Mouse (Mus musculus) MEL (cell line): ENCODE results near the gene Dnmt3l. TPM values are rescaled to one million over a fixed set of nuclear protein-coding genes. Genes with fewer than 3 reads are reported as not detected.

Experiments
- DNase-seq: peaks from one replicate; pipeline ENCODE4 v3.0.0; 2011; ENCODE audit warnings: low read depth, low spot score
- H3K27ac ChIP-seq: 2 replicates; pipeline ENCODE4 v1.5.1; 2012; ENCODE audit warnings: low read depth, mild to moderate bottlenecking, control low read depth, low read length, moderate library complexity; ENCODE audit not compliant: control insufficient read depth
- H3K27me3 ChIP-seq, 2 experiments: fragments of 150-350 bp in 1 of 2; sonication (generic) in 1 of 2; 2 replicates each; pipeline ENCODE4 v1.6.1; 2012; ENCODE audit warnings: low read length in 2 of 2, mild to moderate bottlenecking in 2 of 2, improper control_type of control experiment in 1 of 2, moderate library complexity in 1 of 2; ENCODE audit not compliant: insufficient read depth in 2 of 2, control insufficient read depth in 1 of 2
- H3K36me3 ChIP-seq, 2 experiments: 2 replicates each; pipeline ENCODE4 v1.6.1; 2012 to 2014; ENCODE audit warnings: low read length in 2 of 2, improper control_type of control experiment in 1 of 2, inconsistent platforms in 1 of 2, mild to moderate bottlenecking in 1 of 2; ENCODE audit not compliant: insufficient read depth in 2 of 2, control insufficient read depth in 1 of 2
- H3K4me1 ChIP-seq, 2 experiments: fragments of 150-350 bp in 1 of 2; sonication (generic) in 1 of 2; 2 replicates each; pipeline ENCODE4 v1.6.1; 2012; ENCODE audit warnings: low read length in 2 of 2, improper control_type of control experiment in 1 of 2, mild to moderate bottlenecking in 1 of 2; ENCODE audit not compliant: insufficient read depth in 2 of 2, control insufficient read depth in 1 of 2
- H3K4me3 ChIP-seq, 2 experiments: fragments of 150-350 bp in 1 of 2; sonication (generic) in 1 of 2; 2 replicates each; pipeline ENCODE4 v1.5.1; 2012; ENCODE audit warnings: low read depth in 2 of 2, low read length in 2 of 2, mild to moderate bottlenecking in 2 of 2, moderate library complexity in 2 of 2, control low read depth in 1 of 2, improper control_type of control experiment in 1 of 2; ENCODE audit not compliant: control insufficient read depth in 1 of 2, insufficient read depth in 1 of 2
- H3K79me2 ChIP-seq: 2 replicates; pipeline ENCODE4 v1.6.1; 2012; ENCODE audit warnings: mild to moderate bottlenecking, low read length, moderate library complexity; ENCODE audit not compliant: control insufficient read depth, poor library complexity, insufficient read depth
- H3K9ac ChIP-seq: 2 replicates; pipeline ENCODE4 v1.6.1; 2012; ENCODE audit warnings: low read depth, mild to moderate bottlenecking, control low read depth, low read length, moderate library complexity; ENCODE audit not compliant: control insufficient read depth, poor library complexity, severe bottlenecking
- H3K9me3 ChIP-seq: fragments of 150-350 bp; sonication (generic); replicated peaks from 2 replicates; pipeline ENCODE4 v1.6.1; 2012; ENCODE audit warnings: mild to moderate bottlenecking, low read length, improper control_type of control experiment, moderate library complexity; ENCODE audit not compliant: insufficient read depth
- CHD1 ChIP-seq: IDR thresholded peaks from 2 replicates; pipeline ENCODE4 v1.6.1; 2012; ENCODE audit warnings: low read depth, mild to moderate bottlenecking, inconsistent platforms, low read length, improper control_type of control experiment
- CHD2 ChIP-seq: IDR thresholded peaks from 2 replicates; pipeline ENCODE4 v1.6.1; 2011; ENCODE audit warnings: low read length, improper control_type of control experiment
- E2F4 ChIP-seq: IDR thresholded peaks from 2 replicates; pipeline ENCODE4 v1.6.1; 2011; ENCODE audit warnings: low read depth, low read length, improper control_type of control experiment, borderline replicate concordance
- ELF1 ChIP-seq: IDR thresholded peaks from 2 replicates; pipeline ENCODE4 v1.6.1; 2014; ENCODE audit warnings: low read depth, mild to moderate bottlenecking, inconsistent platforms, low read length, improper control_type of control experiment, moderate library complexity
- ETS1 ChIP-seq: IDR thresholded peaks from 2 replicates; pipeline ENCODE4 v1.6.1; 2012; ENCODE audit warnings: low read depth, mild to moderate bottlenecking, inconsistent platforms, low read length, improper control_type of control experiment, moderate library complexity
- JUND ChIP-seq: IDR thresholded peaks from 2 replicates; pipeline ENCODE4 v1.6.1; 2011; ENCODE audit warnings: low read depth, mild to moderate bottlenecking, improper control_type of control experiment, low read length
- MAFK ChIP-seq: IDR thresholded peaks from 2 replicates; pipeline ENCODE4 v1.6.1; 2011; ENCODE audit warnings: low read depth, mild to moderate bottlenecking, low read length, improper control_type of control experiment, borderline replicate concordance
- MAX ChIP-seq: IDR thresholded peaks from 2 replicates; pipeline ENCODE4 v1.6.1; 2011; ENCODE audit warnings: low read length, improper control_type of control experiment
- MAZ ChIP-seq: IDR thresholded peaks from 2 replicates; pipeline ENCODE4 v1.6.1; 2012; ENCODE audit warnings: low read depth, mild to moderate bottlenecking, inconsistent platforms, low read length, improper control_type of control experiment
- MEF2A ChIP-seq: IDR thresholded peaks from 2 replicates; pipeline ENCODE4 v1.6.1; 2014; ENCODE audit warnings: low read depth, mild to moderate bottlenecking, inconsistent platforms, low read length, improper control_type of control experiment; ENCODE audit not compliant: poor library complexity, insufficient replicate concordance, severe bottlenecking; ENCODE audit errors: extremely low read depth
- MYB ChIP-seq: IDR thresholded peaks from 2 replicates; pipeline ENCODE4 v1.6.1; 2011; ENCODE audit warnings: mild to moderate bottlenecking, low read depth, low read length, improper control_type of control experiment
- MYC ChIP-seq: IDR thresholded peaks from 2 replicates; pipeline ENCODE4 v1.6.1; 2011; ENCODE audit warnings: low read depth, mild to moderate bottlenecking, low read length, improper control_type of control experiment, moderate library complexity
- NELFE ChIP-seq: IDR thresholded peaks from 2 replicates; pipeline ENCODE4 v1.6.1; 2011; ENCODE audit warnings: low read depth, low read length, improper control_type of control experiment
- NRF1 ChIP-seq: IDR thresholded peaks from 2 replicates; pipeline ENCODE4 v1.6.1; 2014; ENCODE audit warnings: low read depth, mild to moderate bottlenecking, inconsistent platforms, low read length, improper control_type of control experiment, moderate library complexity; ENCODE audit not compliant: poor library complexity, insufficient read depth, severe bottlenecking
- POLR2A ChIP-seq, 2 experiments: IDR thresholded peaks; 2 replicates each; pipeline ENCODE4 v1.6.1; 2011 to 2012; ENCODE audit warnings: low read length in 2 of 2, mild to moderate bottlenecking in 2 of 2, control low read depth in 1 of 2, improper control_type of control experiment in 1 of 2, low read depth in 1 of 2, moderate library complexity in 1 of 2; ENCODE audit not compliant: control insufficient read depth in 1 of 2, insufficient read depth in 1 of 2, poor library complexity in 1 of 2
- POLR2AphosphoS2 ChIP-seq: IDR thresholded peaks from 2 replicates; pipeline ENCODE4 v1.6.1; 2011; ENCODE audit warnings: low read length, improper control_type of control experiment
- RAD21 ChIP-seq: IDR thresholded peaks from 2 replicates; pipeline ENCODE4 v1.6.1; 2011; ENCODE audit warnings: mild to moderate bottlenecking, low read depth, low read length, improper control_type of control experiment
- RCOR1 ChIP-seq: IDR thresholded peaks from 2 replicates; pipeline ENCODE4 v1.6.1; 2012; ENCODE audit warnings: low read depth, mild to moderate bottlenecking, inconsistent platforms, low read length, improper control_type of control experiment
- SIN3A ChIP-seq: IDR thresholded peaks from 2 replicates; pipeline ENCODE4 v1.6.1; 2012; ENCODE audit warnings: low read length, improper control_type of control experiment, inconsistent platforms
- SMC3 ChIP-seq: IDR thresholded peaks from 2 replicates; pipeline ENCODE4 v1.6.1; 2011; ENCODE audit warnings: low read depth, low read length, improper control_type of control experiment
- TBP ChIP-seq: IDR thresholded peaks from 2 replicates; pipeline ENCODE4 v1.8.0; 2011; ENCODE audit warnings: low read depth, low read length, improper control_type of control experiment
- TCF12 ChIP-seq: IDR thresholded peaks from 2 replicates; pipeline ENCODE4 v1.6.1; 2014; ENCODE audit warnings: low read depth, mild to moderate bottlenecking, inconsistent platforms, low read length, improper control_type of control experiment, moderate library complexity
- UBTF ChIP-seq: IDR thresholded peaks from 2 replicates; pipeline ENCODE4 v1.6.1; 2012; ENCODE audit warnings: low read depth, mild to moderate bottlenecking, inconsistent platforms, low read length, improper control_type of control experiment, moderate library complexity, borderline replicate concordance; ENCODE audit not compliant: insufficient read depth
- USF2 ChIP-seq, 2 experiments: IDR thresholded peaks; 2 replicates each; pipeline ENCODE4 v1.6.1; 2011 to 2012; ENCODE audit warnings: improper control_type of control experiment in 2 of 2, low read length in 2 of 2, borderline replicate concordance in 1 of 2, inconsistent platforms in 1 of 2, low read depth in 1 of 2, mild to moderate bottlenecking in 1 of 2; ENCODE audit not compliant: insufficient read depth in 1 of 2
- ZC3H11A ChIP-seq: IDR thresholded peaks from 2 replicates; pipeline ENCODE4 v1.6.1; 2012; ENCODE audit warnings: low read depth, mild to moderate bottlenecking, inconsistent platforms, low read length, improper control_type of control experiment
- ZKSCAN1 ChIP-seq: IDR thresholded peaks from 2 replicates; pipeline ENCODE4 v1.6.1; 2012; ENCODE audit warnings: low read depth, mild to moderate bottlenecking, inconsistent platforms, low read length, improper control_type of control experiment, moderate library complexity
- ZMIZ1 ChIP-seq: IDR thresholded peaks from 2 replicates; pipeline ENCODE4 v1.6.1; 2012; ENCODE audit warnings: low read depth, mild to moderate bottlenecking, inconsistent platforms, low read length, improper control_type of control experiment, moderate library complexity
- polyA plus RNA-seq, 2 experiments: library from polyadenylated mRNA; stranded (reverse) in 1 of 2; unstranded in 1 of 2; fragments of >175 nt in 1 of 2; fragments of >200 nt in 1 of 2; gene quantifications; 2 replicates each; pipeline versions ENCODE4 v1.2.1 to v1.2.4; 2012; ENCODE audit warnings: low replicate concordance in 2 of 2, low read depth in 1 of 2; ENCODE audit not compliant: insufficient read length in 2 of 2, insufficient read depth in 1 of 2, missing spikeins in 1 of 2
- total RNA-seq: library from RNA; depleted of rRNA; stranded (reverse); fragments of 300-350 nt; gene quantifications from 2 replicates; pipeline ENCODE4 v1.2.3, GENCODE M21; 2012

Gene Dnmt3l
- total and polyA plus RNA-seq, 3 experiments, result not detected

DNA sequence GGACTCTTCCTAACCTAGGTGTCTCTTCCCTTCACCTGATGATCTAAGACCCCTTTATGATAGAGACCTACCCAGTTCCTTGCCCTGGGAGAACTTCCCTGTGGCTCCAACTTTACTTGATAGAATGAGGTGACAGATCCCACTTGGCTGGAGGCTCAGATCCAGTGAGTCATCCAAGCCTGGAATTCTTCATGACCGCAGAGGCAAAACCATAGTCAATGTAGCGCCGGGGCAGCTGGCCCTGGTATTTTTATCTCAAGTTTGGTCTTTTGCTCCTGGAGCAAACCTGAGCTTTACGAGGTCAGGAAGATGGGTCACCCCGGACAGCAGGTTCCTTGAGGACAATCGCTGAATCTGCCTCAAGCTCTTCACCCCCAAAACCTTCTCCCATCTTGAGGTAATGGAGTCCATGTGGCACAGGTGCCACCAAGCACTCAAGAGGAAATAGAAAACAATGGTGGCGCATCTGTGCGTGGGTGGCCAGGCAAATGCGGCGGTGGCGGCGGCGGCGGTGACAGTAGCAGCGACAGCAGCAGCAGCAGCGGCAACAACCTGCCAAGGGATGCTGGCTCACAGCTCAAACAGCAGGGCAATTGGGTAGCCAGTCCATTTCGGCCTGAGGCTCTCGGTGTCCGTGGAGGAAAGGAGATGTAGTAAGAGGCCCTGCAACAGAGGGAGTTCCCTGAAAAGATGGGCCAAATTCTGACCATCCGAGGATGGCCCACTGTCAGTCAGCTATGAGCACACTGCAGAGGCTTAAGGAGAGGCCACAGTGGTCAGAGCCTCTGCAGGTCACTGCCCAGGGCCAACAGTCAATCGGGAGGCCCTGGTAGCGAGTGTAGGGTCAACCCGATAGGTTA is 50.3 kb downstream of the Dnmt3l start:
- no peaks in the 10 kb centered on the region for H3K9me3 ChIP-seq
- DNase-seq, result no peak
- H3K4me1 ChIP-seq, result no peaks in the 10 kb centered on the region

DNA sequence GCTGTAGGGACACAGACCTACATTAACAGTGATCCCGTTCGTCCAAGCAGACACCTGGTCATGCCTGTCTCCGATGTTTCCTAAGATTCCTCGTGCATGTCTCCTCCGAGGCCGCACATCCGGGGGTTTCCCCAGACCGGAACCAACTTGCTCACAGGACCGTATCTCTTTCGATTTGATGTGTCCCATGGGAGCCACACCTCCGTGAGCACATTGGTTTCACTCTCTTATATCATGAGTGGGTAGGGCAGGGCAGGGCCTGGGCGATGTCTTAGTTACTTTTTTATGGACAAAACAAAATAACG is 50.9 kb downstream of the Dnmt3l start:
- H3K27ac ChIP-seq, result no peak overlapping the region

More for the DNA sequence above, 50.3 kb downstream of the Dnmt3l start:
- Histone ChIP-seq H3K36me3 (no peaks in the 10 kb centered on the region), H3K27me3 (0 out of 4 replicates have a peak, but pooled peaks cover 0 to 2% of the 10 kb centered on the region in 2 experiments), H3K27ac (no peak overlapping the region), H3K79me2 (no peaks in the 10 kb centered on the region), H3K9ac (no peak overlapping the region), H3K4me3 (no peak overlapping the region)
- TF ChIP-seq E2F4 (no peak), ETS1 (no peak), NRF1 (no peak), POLR2A (IDR thresholded peaks at IDR 0.05; ENCODE audit: control insufficient read depth in 1 of 2, insufficient read depth in 1 of 2, low read depth in 1 of 2, low read length in 2 of 2, poor library complexity in 1 of 2) (no peak), UBTF (no peak), NELFE (no peak), SIN3A (no peak), CHD2 (no peak), JUND (no peak), POLR2AphosphoS2 (no peak), MAFK (no peak), ELF1 (no peak), TBP (no peak), MAZ (no peak), ZC3H11A (no peak), CHD1 (no peak), MAX (no peak), RCOR1 (no peak), MYB (no peak), MYC (no peak)

More for the DNA sequence above, 50.9 kb downstream of the Dnmt3l start:
- H3K36me3 ChIP-seq, result no peaks in the 10 kb centered on the region
- 0 out of 4 replicates have a peak, but pooled peaks cover 0 to 2% of the 10 kb centered on the region in 2 experiments for H3K27me3 ChIP-seq
- no peak overlapping the region for H3K4me3 ChIP-seq
- H3K9ac ChIP-seq, result no peak overlapping the region
- H3K9me3 ChIP-seq, result no peaks in the 10 kb centered on the region
- H3K79me2 ChIP-seq, result no peaks in the 10 kb centered on the region
- no peak for TF ChIP-seq ZC3H11A
- TF ChIP-seq RAD21, result no peak
- TF ChIP-seq TCF12, result no peak
- no peak for TF ChIP-seq NELFE
- TF ChIP-seq NRF1, result no peak
- TF ChIP-seq ZKSCAN1, result no peak
- TF ChIP-seq SIN3A, result no peak
- TF ChIP-seq ZMIZ1, result no peak
- no peak for TF ChIP-seq MAX
- TF ChIP-seq SMC3, result no peak
- no peak for TF ChIP-seq MEF2A
- TF ChIP-seq USF2 (IDR thresholded peaks at IDR 0.05; ENCODE audit: borderline replicate concordance in 1 of 2, insufficient read depth in 1 of 2, low read depth in 1 of 2, low read length in 2 of 2), result no peak
- H3K4me1 ChIP-seq, result no peaks in the 10 kb centered on the region
- DNase-seq, result no peak
